Mouse (Mus musculus) cerebellum, adult 2 months (tissue): Measurements from ENCODE around the gene Hjurp.

Source experiments
- CTCF ChIP-seq: fragments of 200-500 bp; IDR thresholded peaks from 2 replicates; pipeline ENCODE4 v1.5.1; 2011; ENCODE audit warnings: low read depth, mild to moderate bottlenecking, control low read depth, low read length, moderate library complexity, borderline replicate concordance; ENCODE audit not compliant: insufficient read depth
- POLR2A ChIP-seq: fragments of 200-500 bp; IDR thresholded peaks from 2 replicates; pipeline ENCODE4 v1.6.1; 2011; ENCODE audit warnings: low read length, control low read depth, borderline replicate concordance; ENCODE audit not compliant: insufficient read depth

GRCm38 (mm10) chr1:88297480-88298258, 20.2 kb upstream of the Hjurp start:
- TF ChIP-seq POLR2A = no peak
- TF ChIP-seq CTCF = no peak
